Mouse (Mus musculus) liver, postnatal 0 days (tissue): ENCODE measurements around the gene Klhl29. TPM values are rescaled to one million over a fixed set of nuclear protein-coding genes. Genes with fewer than 3 reads are reported as not detected.
A peak's percentile ranks its signal among the peaks of the same experiment; 100 is the strongest.

ENCODE experiments used
- ATAC-seq: fragments of 200-750 bp; cut with Nextera tagmentation; 2 replicates; pipeline ENCODE4 v1.8.0; 2017; ENCODE audit warnings: mild to moderate bottlenecking, moderate library complexity
- DNase-seq: peaks from one replicate; pipeline ENCODE4 v3.0.0-alpha.2; 2016
- H3K27ac ChIP-seq: fragments of 300-500 bp; sonication (generic); 2 replicates; pipeline ENCODE4 v1.5.1; 2014; ENCODE audit warnings: antibody characterized with exemption, moderate library complexity, mild to moderate bottlenecking, low read depth
- H3K27me3 ChIP-seq: fragments of 300-500 bp; sonication (generic); 2 replicates; pipeline ENCODE4 v1.6.1; 2014; ENCODE audit warnings: low read length, control low read depth, mixed read lengths; ENCODE audit not compliant: insufficient read depth
- H3K36me3 ChIP-seq: fragments of 300-500 bp; sonication (generic); replicated peaks from 2 replicates; pipeline ENCODE4 v1.6.1; 2014; ENCODE audit warnings: mild to moderate bottlenecking, control low read depth, low read length, moderate library complexity, mixed read lengths; ENCODE audit not compliant: insufficient read depth
- H3K4me1 ChIP-seq: fragments of 300-500 bp; sonication (generic); 2 replicates; pipeline ENCODE4 v1.6.1; 2014; ENCODE audit warnings: antibody characterized with exemption, mild to moderate bottlenecking, control low read depth; ENCODE audit not compliant: insufficient read depth
- H3K4me2 ChIP-seq: fragments of 300-500 bp; sonication (generic); 2 replicates; pipeline ENCODE4 v1.6.1; 2014; ENCODE audit warnings: low read depth, mild to moderate bottlenecking, low read length, moderate library complexity, mixed read lengths
- H3K4me3 ChIP-seq: fragments of 300-500 bp; sonication (generic); 2 replicates; pipeline ENCODE4 v1.5.1; 2014; ENCODE audit warnings: low read depth, low read length
- H3K9ac ChIP-seq: fragments of 300-500 bp; sonication (generic); replicated peaks from 2 replicates; pipeline ENCODE4 v1.6.1; 2014; ENCODE audit warnings: mild to moderate bottlenecking, moderate library complexity
- H3K9me3 ChIP-seq: fragments of 300-500 bp; sonication (generic); 2 replicates; pipeline ENCODE4 v1.6.1; 2016; ENCODE audit warnings: mild to moderate bottlenecking, control low read depth, low read length, mixed read lengths
- CTCF ChIP-seq: sonication (generic); IDR thresholded peaks from 2 replicates; pipeline ENCODE4 v1.5.1; 2016; ENCODE audit warnings: antibody characterized with exemption, low read depth
- EP300 ChIP-seq: IDR thresholded peaks from 2 replicates; pipeline ENCODE4 v1.6.1; 2016; ENCODE audit warnings: antibody characterized with exemption, low read depth, mild to moderate bottlenecking
- whole genome bisulfite sequencing: fragments of 180-500 bp; shearing (Covaris S2); extraction: QIAGEN DNeasy Blood & Tissue Kit; methylation state at CpG from one replicate; pipeline ENCODE4 v1.1.7; 2014; ENCODE audit not compliant: insufficient replicate concordance; 5-methylcytosine and 5-hydroxymethylcytosine counted together
- polyA plus RNA-seq: library from polyadenylated mRNA; unstranded; fragments of >200 nt; fragmentation: Nextera tagmentation; extraction: Ambion mirVana; gene quantifications from 2 replicates; pipeline ENCODE4 v1.2.1, GENCODE M21; 2015

The Klhl29 gene
- polyA plus RNA-seq, 1 experiment from 2014 or later = 0.05 TPM

GRCm38 (mm10) chr12:5176716-5177341, 198.7 kb downstream of the Klhl29 start:
- ATAC-seq (no peak), DNase-seq (no peak)
- Histone ChIP-seq H3K9ac (no peak overlapping the region), H3K36me3 (no peaks in the 10 kb centered on the region), H3K4me3 (no peak overlapping the region), H3K27ac (no peak overlapping the region), H3K27me3 (no peaks in the 10 kb centered on the region), H3K9me3 (no peaks in the 10 kb centered on the region), H3K4me1 (no peaks in the 10 kb centered on the region), H3K4me2 (no peak overlapping the region)
- 64% methylated on average over 5 of the region's 5 CpGs for WGBS
- TF ChIP-seq CTCF = no peak
- no peak for TF ChIP-seq EP300

GRCm38 (mm10) chr12:5166141-5166540, 209.3 kb downstream of the Klhl29 start:
- DNase-seq = no peak
- ATAC-seq = no peak
- Histone ChIP-seq H3K4me2 (no peak overlapping the region), H3K27ac (no peak overlapping the region), H3K4me1 (no peaks in the 10 kb centered on the region), H3K4me3 (no peak overlapping the region), H3K9me3 (no peaks in the 10 kb centered on the region), H3K27me3 (no peaks in the 10 kb centered on the region), H3K36me3 (no peaks in the 10 kb centered on the region), H3K9ac (no peak overlapping the region)
- TF ChIP-seq EP300 (no peak), CTCF (peak; percentile 39)
- WGBS = 48% methylated on average over 6 of the region's 6 CpGs

GRCm38 (mm10) chr12:5165411-5165810, 210.1 kb downstream of the Klhl29 start:
- H3K4me1 ChIP-seq = no peaks in the 10 kb centered on the region
- no peaks in the 10 kb centered on the region for H3K9me3 ChIP-seq
- 46% methylated on average over 9 of the region's 9 CpGs for WGBS
- no peaks in the 10 kb centered on the region for H3K27me3 ChIP-seq
- H3K36me3 ChIP-seq = no peaks in the 10 kb centered on the region
- no peak overlapping the region for H3K27ac ChIP-seq
- H3K9ac ChIP-seq = no peak overlapping the region
- H3K4me2 ChIP-seq = no peak overlapping the region
- ATAC-seq (no peak), DNase-seq (no peak)
- no peak overlapping the region for H3K4me3 ChIP-seq
- no peak for TF ChIP-seq EP300
- TF ChIP-seq CTCF = no peak

- H3K36me3 ChIP-seq = no peaks in the 10 kb centered on the region
- H3K27ac ChIP-seq = no peak overlapping the region
- no peaks in the 10 kb centered on the region for H3K27me3 ChIP-seq
- H3K9ac ChIP-seq = no peak overlapping the region
- H3K9me3 ChIP-seq = no peaks in the 10 kb centered on the region
- 66% methylated on average over 6 of the region's 6 CpGs for WGBS
- no peak overlapping the region for H3K4me2 ChIP-seq
- no peak overlapping the region for H3K4me3 ChIP-seq
- H3K4me1 ChIP-seq = no peaks in the 10 kb centered on the region
- ATAC-seq (no peak), DNase-seq (no peak)
- no peak for TF ChIP-seq CTCF
- TF ChIP-seq EP300 = no peak
Measured at GRCm38 (mm10) chr12:5162672-5163071, 212.8 kb downstream of the Klhl29 start.

- Histone ChIP-seq H3K27me3 (no peaks in the 10 kb centered on the region), H3K9me3 (no peaks in the 10 kb centered on the region), H3K9ac (no peak overlapping the region), H3K36me3 (no peaks in the 10 kb centered on the region), H3K4me3 (no peak overlapping the region), H3K4me1 (no peaks in the 10 kb centered on the region), H3K4me2 (no peak overlapping the region), H3K27ac (no peak overlapping the region)
- no peak for DNase-seq
- 66% methylated on average over 4 of the region's 4 CpGs for WGBS
- no peak for ATAC-seq
- TF ChIP-seq CTCF (no peak), EP300 (no peak)
Measured at GRCm38 (mm10) chr12:5161631-5162030, 213.9 kb downstream of the Klhl29 start.

GRCm38 (mm10) chr12:5157931-5158481, 217.5 kb downstream of the Klhl29 start:
- no peak for ATAC-seq
- Histone ChIP-seq H3K27ac (no peak overlapping the region), H3K36me3 (no peaks in the 10 kb centered on the region), H3K9ac (no peak overlapping the region), H3K27me3 (no peaks in the 10 kb centered on the region), H3K4me2 (no peak overlapping the region), H3K9me3 (no peaks in the 10 kb centered on the region), H3K4me3 (no peak overlapping the region), H3K4me1 (no peaks in the 10 kb centered on the region)
- no peak for TF ChIP-seq EP300
- TF ChIP-seq CTCF = no peak
- WGBS = 69% methylated on average over 5 of the region's 5 CpGs
- DNase-seq = no peak
